Mouse (Mus musculus) ES-CJ7 (cell line): Measurements from ENCODE around the gene Dnaaf2.

ENCODE experiments used
- DNase-seq: peaks from one replicate; pipeline ENCODE4 v3.0.0; 2011; ENCODE audit warnings: low read depth, low spot score

The Dnaaf2 gene

DNA sequence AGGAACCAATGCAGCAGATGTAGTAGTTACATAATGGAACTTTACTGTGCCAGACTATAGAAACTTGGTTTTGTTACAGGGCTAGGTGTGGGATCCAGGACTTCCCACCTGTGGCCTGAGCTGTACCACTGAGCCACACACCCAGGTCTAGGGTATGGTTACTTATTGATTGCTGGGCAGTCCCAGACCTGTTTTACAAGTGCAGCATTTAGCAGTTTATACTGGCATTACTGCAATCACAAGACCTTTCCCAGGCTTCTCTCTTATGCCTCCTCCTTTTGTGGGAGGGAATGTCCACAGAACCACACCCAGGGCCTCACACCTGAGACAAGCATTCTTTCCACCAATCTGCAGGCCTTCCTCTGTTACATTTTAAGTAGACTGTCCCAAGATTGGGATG is 756 bp upstream of the Dnaaf2 start:
- no peak for DNase-seq

DNA sequence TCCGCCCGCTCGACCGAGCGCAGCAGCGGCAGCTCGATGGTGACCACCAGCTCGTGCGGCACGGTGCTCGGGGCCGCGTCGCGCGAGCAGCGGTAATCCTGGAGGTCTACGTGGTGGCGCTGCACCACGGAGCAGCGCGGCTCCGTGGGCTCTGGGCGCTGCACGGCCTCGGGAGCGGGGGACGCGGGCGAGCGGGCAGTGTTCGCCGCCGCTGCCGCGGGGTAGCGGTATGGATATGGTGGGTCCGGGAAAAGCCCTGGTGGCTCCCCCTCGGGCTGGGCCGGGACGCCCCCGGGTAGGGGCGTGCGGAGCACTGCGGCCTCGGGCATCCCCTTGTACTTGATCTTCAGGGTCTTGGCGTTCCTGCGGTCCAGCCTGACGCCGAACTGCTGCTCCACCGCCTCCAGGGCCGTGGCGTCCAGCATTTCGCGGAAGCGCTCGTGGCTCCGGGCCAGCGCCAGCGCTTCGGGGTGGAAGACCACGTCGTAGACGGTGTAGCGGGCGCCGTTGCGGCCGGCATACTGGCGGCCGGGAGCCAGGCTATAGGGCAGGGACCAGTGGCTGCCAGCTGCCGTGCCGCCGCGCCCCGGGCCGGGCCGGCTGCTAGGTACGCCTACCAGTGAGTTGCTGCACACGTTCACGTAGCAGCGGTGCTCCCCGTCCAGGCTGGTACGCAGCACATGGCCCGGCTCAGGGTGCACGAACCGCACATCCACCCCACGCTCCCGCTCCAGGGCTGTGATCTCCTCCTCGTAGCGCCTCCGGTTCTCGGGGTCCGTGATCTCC is 658 bp downstream of the Dnaaf2 start:
- peak; percentile 34 for DNase-seq

DNA sequence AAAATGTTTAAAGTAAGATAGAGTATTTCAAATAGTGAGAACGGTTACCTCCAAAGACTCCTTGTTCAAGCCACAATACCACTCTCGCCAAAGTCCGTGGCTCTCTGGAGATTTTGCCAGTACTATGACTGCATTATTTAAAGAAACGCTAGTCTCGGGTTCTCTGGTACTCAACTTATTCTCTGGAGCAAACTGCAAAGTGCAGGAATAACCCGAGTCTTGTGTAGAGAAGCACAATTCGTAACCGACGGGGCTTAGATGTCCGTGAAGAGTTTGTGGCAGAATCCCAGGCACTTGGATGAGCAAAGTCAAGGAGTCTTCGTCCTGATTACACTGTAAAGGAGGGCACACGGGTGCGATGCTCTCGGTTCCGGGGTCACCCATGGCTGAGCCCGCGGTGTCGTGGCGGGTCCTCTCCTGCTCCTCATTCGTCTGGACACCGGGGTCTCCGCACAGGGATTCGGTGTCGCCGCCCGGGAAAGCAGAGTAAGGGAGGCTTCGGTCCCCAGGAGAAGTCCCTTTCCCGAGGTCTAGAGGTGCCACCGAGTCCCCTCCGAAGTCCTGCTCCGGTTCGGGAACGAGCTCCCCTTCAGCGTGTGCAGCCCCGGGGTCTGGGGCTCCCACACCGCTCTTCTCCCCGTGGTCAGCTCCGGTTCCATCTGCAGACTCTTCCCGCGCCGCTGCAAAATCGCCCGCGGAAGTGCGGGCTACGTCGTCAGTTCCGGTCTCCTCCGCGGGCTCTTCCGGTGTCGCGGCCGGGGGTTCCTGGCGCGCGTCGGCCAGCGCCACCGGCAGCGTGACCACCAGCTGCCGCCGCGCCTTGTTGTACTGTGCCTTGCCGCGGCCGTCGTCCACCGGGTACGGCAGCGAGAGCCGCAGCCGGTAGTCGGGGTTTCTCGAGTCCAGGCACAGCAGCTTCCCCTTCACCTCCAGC is 1.5 kb downstream of the Dnaaf2 start, which contains the start of gene Gm49383:
Gene Gm49383, minus strand, starts transcription at position 661 of the 934 bp plus-strand sequence.
- no peak for DNase-seq

DNA sequence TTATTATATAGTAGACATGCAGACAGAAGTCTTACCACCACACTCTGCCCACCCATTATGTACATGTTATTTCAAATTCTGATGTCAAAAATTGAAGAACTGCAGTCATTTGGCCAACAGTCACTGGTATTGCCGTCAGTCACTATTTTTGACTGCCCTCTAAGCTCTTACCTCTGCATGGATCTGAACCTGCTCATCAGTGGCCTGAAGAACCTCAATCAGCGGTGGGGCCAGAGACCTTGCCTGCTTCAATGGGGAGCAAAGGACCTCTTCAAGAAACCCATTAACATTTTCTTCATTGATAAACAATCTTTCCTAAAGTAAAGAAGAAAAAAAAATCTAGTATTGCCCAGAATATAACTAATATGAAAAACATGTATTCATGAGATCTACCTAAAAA is 5.6 kb downstream of the Dnaaf2 start:
- no peak for DNase-seq

DNA sequence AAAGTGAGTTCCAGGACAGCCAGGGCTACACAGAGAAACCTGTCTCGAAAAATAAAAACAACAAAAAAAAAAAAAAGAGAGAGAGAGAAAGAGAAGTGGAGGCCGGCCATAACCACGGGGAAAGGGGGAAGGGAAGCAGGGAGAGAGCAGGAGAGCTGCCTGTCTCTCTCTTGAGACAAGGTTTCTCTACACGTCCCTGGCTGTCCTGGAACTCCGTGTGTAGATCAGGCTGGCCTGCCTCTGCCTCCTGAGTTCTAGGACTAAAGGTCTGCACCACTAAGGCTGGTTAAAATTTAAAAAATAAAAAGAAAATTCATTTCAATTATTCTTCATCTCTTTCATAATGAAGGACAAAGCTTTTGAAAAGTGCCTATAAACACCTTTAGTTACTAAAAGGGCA is 6.8 kb downstream of the Dnaaf2 start:
- DNase-seq, result no peak

DNA sequence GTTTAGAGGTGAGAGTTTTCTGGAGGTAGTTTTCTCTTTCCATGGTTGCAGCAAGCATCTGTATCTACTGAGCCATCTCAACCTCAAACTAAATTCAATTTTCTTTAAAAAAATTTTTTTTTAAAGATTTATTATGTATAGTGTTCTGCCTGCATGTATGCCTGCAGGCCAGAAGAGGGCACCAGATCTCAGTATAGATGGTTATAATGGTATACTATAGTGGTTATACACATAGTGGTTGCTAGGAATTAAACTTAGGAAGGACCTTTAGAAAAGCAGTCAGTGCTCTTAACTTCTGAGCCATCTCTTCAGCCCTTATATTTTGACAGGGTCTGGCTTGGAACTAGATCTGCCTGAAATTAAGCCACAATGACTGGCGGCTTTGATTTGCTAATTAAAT is 7.7 kb downstream of the Dnaaf2 start:
- DNase-seq, result no peak

DNA sequence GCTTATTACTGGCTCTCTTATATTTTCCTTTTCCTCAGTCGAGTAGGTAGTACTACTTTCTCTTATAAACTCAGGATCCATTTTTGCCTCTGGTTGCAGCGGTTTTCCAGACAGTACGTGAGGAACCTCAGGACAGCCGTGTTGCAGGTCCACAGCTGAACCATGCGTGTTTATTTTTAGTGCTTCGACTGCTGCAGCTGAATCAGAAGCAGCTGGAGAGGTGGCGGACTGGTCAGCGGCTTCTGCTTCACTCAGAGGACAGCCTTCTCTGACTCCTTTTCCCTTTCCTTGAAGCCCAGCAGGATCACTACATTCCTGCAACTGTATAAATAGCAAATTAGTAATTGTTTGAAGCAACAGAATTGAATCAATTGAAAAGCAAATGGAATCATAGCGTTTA is 8.2 kb downstream of the Dnaaf2 start:
- no peak for DNase-seq

DNA sequence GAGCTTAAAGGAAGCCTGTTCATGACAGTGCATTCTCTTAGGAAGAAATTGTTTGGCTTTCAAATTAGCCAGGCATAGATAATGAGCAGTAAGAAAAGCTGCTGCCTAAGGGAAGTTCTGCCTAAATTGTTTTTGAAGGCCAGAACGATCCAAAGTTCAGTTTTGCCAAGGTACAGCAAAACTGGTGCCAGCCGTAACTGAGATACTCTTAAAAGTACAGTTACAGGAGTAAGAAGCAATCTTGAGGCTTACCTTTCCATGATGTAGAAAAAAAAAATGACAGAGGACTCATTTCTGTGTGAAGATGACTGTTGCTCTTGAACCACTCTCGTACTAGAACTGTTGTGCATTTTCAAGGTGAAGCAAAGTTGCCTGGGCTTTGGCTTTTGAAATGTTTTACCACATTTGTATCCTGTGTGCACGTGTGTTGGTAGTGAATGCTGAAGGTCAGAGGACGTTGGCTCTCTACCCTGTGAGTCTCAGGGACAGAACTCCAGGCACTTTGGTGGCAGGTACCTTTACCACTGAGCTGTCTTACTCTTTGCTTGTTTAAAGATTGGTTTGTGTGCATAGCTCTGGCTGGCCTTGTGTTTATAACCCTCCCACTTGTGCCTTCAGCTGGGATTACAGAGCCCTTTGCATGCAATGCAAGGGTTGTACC is 11.3 kb downstream of the Dnaaf2 start:
- no peak for DNase-seq

DNA sequence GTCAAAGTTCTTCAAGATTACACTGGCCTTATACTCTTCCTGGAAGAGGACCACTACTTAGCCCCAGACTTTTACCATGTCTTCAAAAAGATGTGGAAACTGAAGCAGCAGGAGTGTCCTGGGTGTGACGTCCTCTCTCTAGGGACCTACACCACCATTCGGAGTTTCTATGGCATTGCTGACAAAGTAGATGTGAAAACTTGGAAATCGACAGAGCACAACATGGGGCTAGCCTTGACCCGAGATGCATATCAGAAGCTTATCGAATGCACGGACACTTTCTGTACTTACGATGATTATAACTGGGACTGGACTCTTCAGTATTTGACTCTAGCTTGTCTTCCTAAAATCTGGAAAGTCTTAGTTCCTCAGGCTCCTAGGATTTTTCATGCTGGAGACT is 12.9 kb downstream of the Dnaaf2 start:
- no peak for DNase-seq

DNA sequence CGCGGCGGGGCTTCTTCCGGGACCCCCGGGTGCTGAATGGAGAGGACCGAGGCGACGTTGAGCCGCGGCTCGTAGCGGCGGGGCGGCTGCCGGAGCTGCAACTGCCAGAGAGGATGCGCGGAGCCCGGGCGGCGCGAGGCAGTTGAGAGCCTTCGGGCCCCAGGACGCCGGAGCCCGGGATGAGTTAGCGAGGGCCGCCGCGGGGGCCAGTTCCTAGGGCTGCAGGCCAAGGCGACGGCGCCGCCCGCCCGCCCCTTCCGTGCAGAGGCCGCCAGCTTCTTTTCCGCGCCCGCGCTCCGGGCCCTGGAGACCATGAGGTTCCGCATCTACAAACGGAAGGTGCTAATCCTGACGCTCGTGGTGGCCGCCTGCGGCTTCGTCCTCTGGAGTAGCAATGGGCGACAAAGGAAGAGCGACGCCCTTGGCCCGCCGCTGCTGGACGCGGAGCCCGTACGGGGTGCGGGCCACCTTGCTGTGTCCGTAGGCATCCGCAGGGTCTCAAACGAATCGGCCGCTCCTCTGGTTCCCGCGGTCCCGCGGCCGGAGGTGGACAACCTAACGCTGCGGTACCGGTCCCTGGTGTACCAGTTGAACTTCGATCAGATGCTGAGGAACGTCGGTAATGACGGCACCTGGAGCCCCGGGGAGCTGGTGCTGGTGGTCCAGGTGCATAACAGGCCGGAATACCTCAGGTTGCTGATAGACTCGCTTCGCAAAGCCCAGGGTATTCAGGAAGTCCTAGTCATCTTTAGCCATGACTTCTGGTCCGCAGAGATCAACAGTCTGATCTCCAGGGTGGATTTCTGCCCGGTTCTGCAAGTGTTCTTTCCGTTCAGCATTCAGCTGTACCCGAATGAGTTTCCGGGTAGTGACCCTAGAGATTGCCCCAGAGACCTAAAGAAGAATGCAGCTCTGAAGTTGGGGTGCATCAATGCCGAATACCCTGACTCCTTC is 13.6 kb downstream of the Dnaaf2 start:
- DNase-seq, result no peak

DNA sequence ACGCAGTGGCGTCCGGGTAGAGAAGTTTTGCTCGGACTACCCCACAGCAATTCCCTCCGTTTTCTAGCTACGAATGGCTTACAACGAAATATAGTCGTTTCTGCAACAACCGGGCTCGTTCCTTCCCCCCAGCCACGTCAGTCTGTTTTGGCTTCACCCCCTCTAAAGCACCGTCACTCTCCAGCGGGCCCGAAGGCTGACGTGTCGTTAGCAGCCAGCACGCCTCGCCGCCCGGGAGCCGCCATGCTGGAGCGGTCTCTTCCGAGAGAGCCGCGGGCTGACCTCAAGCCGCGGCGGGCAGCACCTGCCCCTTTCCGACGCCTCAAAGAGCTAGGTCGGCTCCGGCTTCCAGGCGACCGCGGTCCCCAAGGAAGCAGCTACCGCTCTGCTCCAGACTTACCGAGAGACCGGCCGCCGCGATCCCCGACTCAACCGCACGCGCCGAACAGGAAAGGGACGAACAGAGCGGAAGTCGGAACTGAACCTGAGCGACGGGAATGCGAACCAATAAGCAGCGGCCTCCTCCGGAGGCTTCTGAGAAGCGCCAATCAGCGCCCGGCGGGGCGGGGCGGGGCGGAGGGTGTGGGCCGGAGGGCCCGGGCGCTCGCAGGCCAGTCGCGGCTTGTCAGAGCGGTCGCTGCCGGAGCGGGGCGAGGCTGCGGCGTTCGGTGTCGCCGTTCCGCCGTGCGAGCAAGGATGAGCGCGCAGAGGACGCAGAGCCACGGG is 14.5 kb downstream of the Dnaaf2 start, which contains the start of the genes Rpl36al and Mgat2:
Gene Rpl36al, minus strand, starts transcription at position 501 of the 726 bp plus-strand sequence.
Gene Mgat2, plus strand, starts transcription at position 575 of the 726 bp plus-strand sequence.
- peak; percentile 95 for DNase-seq

DNA sequence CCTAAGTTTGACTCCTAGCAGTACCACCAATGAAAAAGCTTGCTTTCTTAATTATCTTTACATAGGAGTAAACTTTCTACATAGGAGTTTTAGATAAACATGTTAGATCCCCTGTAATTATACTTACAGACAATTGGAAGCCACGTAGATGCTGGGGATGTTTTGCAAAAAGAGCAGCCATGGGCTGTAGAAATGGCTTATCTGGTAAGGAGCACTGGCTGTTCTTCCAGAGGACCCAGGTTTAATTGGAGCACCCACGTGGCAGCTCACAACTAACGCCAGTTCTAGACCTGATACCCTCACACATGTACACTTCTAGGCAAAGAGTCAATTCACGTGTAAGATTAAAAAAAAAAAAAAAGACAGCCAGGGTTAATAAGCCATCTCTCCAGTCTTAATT is 16.4 kb downstream of the Dnaaf2 start:
- no peak for DNase-seq

DNA sequence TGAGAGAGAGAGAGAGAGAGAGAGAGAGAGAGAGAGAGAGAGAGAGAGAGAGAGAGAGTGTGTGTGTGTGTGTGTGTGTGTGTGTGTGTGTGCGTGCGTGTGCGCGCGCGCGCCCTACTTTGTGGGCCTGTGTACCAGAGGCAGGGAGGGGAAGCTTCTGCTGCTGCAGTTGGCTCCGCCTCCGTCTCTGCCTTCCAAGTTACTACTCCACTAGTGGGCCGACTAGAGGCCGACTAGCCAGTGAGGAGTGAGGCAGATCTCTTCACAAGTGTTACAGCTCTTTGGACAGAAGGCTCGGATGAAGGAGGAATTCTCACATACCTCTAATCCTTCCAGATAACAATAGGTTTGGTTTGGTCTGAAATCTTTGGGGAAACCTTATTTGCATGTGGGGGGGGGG is 18.9 kb downstream of the Dnaaf2 start:
- DNase-seq, result peak; percentile 79

DNA sequence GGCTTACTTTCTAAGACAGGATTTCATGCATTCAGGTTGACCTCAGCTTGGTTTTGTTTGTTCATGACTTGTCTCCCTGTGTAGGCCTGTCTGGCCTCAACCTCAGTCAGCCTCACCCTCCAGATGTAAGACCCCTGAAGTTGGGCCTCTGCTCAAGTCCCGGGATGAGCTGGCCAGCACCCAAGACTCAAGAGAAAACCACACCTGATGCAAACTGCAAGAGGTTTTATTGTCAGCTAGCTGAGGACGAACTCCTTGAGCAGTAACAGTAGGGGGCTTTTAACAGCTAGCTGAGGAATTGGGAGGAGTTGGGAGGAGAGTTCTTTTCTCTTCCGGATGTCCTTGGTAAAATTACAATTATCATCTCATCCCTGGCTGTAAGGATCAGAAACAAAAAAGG is 20.7 kb downstream of the Dnaaf2 start:
- DNase-seq, result peak; percentile 59

DNA sequence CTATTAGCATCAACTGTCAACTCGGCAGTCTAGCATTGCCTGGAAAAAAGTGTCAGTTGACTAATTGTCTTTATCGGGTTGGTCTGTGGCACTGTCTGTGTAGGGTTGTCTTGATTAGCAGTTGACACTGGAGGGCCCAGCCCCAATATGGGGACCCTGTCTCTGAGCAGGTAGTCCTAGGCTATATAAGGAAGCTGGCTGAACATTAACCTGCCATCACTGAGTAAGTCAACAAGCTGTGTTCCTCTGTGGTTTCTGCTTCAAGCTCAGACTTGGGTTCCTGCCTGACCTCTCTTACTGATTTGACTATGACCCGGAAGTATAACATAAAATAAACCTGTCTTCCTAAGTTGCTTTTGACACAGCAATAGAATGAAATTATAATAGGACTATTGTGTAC is 22.3 kb downstream of the Dnaaf2 start:
- no peak for DNase-seq

DNA sequence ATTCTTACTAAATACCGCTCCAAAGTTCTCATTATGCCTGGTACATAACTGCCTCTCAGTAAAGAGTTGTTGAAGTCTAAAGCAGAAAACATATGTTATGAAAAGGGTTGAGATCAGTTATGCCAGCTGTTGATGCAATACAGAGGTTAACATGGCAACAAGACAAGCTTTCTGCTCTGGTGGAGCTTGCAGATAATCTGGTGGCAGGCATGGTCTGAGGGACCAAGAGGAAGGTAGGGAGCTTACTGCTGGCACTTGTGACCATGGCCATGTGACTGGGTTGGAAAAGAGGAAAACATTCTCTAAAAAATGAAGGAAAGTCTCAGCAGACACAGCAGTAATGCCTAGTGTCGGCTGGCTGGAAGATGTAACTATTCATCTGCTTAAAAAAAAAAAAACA is 26.9 kb downstream of the Dnaaf2 start:
- no peak for DNase-seq

DNA sequence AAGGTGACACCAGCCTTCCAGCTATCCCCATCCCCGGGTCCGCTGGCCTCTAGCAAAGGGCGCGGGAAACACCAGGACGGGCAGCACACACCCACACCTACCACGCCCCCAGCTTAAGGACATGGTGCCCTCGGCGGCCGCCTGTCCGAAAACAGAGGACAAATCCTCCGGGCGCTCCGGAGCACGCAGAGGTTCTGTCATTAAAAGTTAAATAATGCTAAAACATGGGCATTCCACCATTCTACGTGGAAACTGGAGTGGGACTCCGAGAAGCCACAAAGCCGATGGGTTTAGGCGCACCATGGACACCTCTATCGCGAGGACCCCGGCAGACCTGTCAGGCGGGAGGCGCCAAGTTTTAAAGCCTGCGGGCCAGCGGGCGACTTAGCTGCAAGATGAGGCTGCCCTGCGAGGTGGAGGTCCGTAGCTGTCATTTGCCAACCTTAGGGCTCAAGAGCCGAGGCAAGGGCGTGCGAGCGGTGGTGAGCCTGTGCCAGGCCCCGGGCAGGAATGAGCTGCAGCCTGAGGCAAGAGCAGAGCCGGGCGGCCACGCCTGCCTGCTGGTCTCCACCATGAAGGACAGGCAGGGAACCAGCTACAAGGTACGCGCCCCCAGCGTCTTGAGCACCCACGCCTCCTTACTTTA is 29.6 kb downstream of the Dnaaf2 start, which contains the start of gene Lrr1:
Gene Lrr1, plus strand, starts transcription at position 354 of the 646 bp plus-strand sequence.
- peak; percentile 75 for DNase-seq

DNA sequence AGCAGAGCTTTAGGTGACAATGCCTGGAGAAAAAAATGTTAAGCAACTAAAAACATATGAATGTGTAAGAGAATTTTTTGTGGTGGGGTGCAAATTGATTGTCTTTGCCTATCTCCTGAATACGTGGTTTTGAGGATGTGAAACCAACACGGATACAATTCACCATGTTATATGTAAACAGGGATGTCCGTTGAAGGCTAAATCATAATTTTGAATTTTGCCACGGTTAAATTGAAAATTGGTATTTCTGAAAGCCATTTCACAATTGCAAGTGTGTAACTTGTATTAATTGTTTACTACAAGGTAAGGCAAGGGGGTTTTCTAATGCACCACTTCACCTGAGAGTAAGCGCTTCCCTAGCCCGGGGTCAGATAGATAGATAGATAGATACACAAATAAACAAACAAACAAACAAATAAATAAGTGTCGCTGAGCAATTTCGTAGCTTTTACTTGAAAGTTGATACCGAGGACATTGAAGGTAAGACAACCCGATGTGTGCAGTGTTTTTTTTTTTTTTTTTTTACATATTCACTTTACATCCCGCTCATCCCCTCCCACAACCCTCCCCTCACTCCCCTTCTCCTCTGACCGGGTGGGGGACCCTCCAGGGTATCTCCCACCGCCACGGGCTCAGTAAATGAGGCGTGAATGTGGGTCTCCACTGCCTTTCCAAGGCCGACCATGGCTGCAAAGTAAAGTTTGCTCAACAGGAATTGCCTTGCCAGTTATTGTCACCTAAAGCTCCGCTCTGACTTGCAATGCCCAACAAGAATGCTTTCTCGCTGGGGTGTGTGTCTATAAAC is 30.4 kb downstream of the Dnaaf2 start:
- DNase-seq, result no peak
